Mouse (Mus musculus) lung, postnatal 0 days (tissue): ENCODE results near the gene Gm4353. TPM values are rescaled to one million over a fixed set of nuclear protein-coding genes. Genes with fewer than 3 reads are reported as not detected.

Experiments used
- ATAC-seq: fragments of 200-750 bp; cut with Nextera tagmentation; 2 replicates; pipeline ENCODE4 v1.8.0; 2017; ENCODE audit warnings: moderate library complexity
- DNase-seq: peaks from one replicate; pipeline ENCODE4 v3.0.0-alpha.2; 2016; ENCODE audit warnings: low spot score
- H3K27ac ChIP-seq: fragments of 300-500 bp; sonication (generic); 2 replicates; pipeline ENCODE4 v1.5.1; 2014; ENCODE audit warnings: antibody characterized with exemption, mild to moderate bottlenecking, low read length, mixed read lengths
- H3K27me3 ChIP-seq: fragments of 300-500 bp; sonication (generic); replicated peaks from 2 replicates; pipeline ENCODE4 v1.6.1; 2014; ENCODE audit warnings: low read length, mixed read lengths; ENCODE audit not compliant: insufficient read depth
- H3K36me3 ChIP-seq: fragments of 300-500 bp; sonication (generic); 2 replicates; pipeline ENCODE4 v1.6.1; 2014; ENCODE audit warnings: low read length, mixed read lengths; ENCODE audit not compliant: insufficient read depth
- H3K4me1 ChIP-seq: fragments of 300-500 bp; sonication (generic); 2 replicates; pipeline ENCODE4 v1.6.1; 2014; ENCODE audit warnings: antibody characterized with exemption, low read depth, low read length, mixed read lengths; ENCODE audit not compliant: insufficient read depth
- H3K4me2 ChIP-seq: fragments of 300-500 bp; sonication (generic); replicated peaks from 2 replicates; pipeline ENCODE4 v1.6.1; 2014; ENCODE audit warnings: low read depth, mild to moderate bottlenecking, low read length, moderate library complexity, mixed read lengths
- H3K4me3 ChIP-seq: fragments of 300-500 bp; sonication (generic); 2 replicates; pipeline ENCODE4 v1.5.1; 2014; ENCODE audit warnings: low read depth, low read length
- H3K9ac ChIP-seq: fragments of 300-500 bp; sonication (generic); replicated peaks from 2 replicates; pipeline ENCODE4 v1.6.1; 2014; ENCODE audit warnings: low read depth, mild to moderate bottlenecking
- H3K9me3 ChIP-seq: fragments of 300-500 bp; sonication (generic); 2 replicates; pipeline ENCODE4 v1.6.1; 2016; ENCODE audit warnings: low read length, mixed read lengths
- CTCF ChIP-seq: IDR thresholded peaks from 2 replicates; pipeline ENCODE4 v1.5.1; 2016; ENCODE audit warnings: antibody characterized with exemption, mild to moderate bottlenecking
- EP300 ChIP-seq: IDR thresholded peaks from 2 replicates; pipeline ENCODE4 v1.6.1; 2016; ENCODE audit warnings: antibody characterized with exemption, mild to moderate bottlenecking, control low read depth
- WGBS: fragments of 180-500 bp; shearing (Covaris S2); extraction: QIAGEN DNeasy Blood & Tissue Kit; methylation state at CpG from one replicate; pipeline ENCODE4 v1.1.7; 2014; 5-methylcytosine and 5-hydroxymethylcytosine counted together
- polyA plus RNA-seq: library from polyadenylated mRNA; unstranded; fragments of >200 nt; fragmentation: Nextera tagmentation; extraction: Ambion mirVana; gene quantifications from 2 replicates; pipeline ENCODE4 v1.2.1, GENCODE M21; 2015

The Gm4353 gene
- polyA plus RNA-seq, 1 experiment from 2014 or later, result 0.85 TPM

- H3K9me3 ChIP-seq, result no peaks in the 10 kb centered on the region
- H3K27me3 ChIP-seq, result peaks cover 30% of the 10 kb centered on the region
- no peak overlapping the region for H3K9ac ChIP-seq
- TF ChIP-seq CTCF (no peak), EP300 (no peak)
- H3K27ac ChIP-seq, result no peak overlapping the region
- WGBS, result 4% methylated on average over 13 of the region's 13 CpGs
- 0 out of 2 replicates have a peak, but pooled peaks cover 8% of the 10 kb centered on the region for H3K4me1 ChIP-seq
- no peaks in the 10 kb centered on the region for H3K36me3 ChIP-seq
- no peak for ATAC-seq
- DNase-seq, result no peak
- H3K4me2 ChIP-seq, result no peak overlapping the region; the same call in 1 of the 2 replicates
- H3K4me3 ChIP-seq, result no peak overlapping the region
Observed at GRCm38 (mm10) chr7:116038024-116038423, 46.4 kb downstream of the Gm4353 start.

GRCm38 (mm10) chr7:116036591-116037555 is 47.6 kb downstream of the Gm4353 start:
- no peak for DNase-seq
- H3K36me3 ChIP-seq, result no peaks in the 10 kb centered on the region
- H3K27me3 ChIP-seq, result peaks cover 30% of the 10 kb centered on the region
- TF ChIP-seq EP300 (no peak), CTCF (no peak)
- 59% methylated on average over 18 of the region's 18 CpGs for WGBS
- H3K9ac ChIP-seq, result no peak overlapping the region
- no peak overlapping the region for H3K4me2 ChIP-seq
- H3K4me1 ChIP-seq, result 0 out of 2 replicates have a peak, but pooled peaks cover 8% of the 10 kb centered on the region
- H3K27ac ChIP-seq, result no peak overlapping the region
- no peak overlapping the region for H3K4me3 ChIP-seq
- H3K9me3 ChIP-seq, result no peaks in the 10 kb centered on the region
- no peak for ATAC-seq

GRCm38 (mm10) chr7:116035504-116035903 is 48.9 kb downstream of the Gm4353 start:
- DNase-seq (no peak), ATAC-seq (no peak)
- H3K36me3 ChIP-seq, result no peaks in the 10 kb centered on the region
- peaks cover 30% of the 10 kb centered on the region for H3K27me3 ChIP-seq
- no peak overlapping the region for H3K27ac ChIP-seq
- no peak overlapping the region for H3K4me2 ChIP-seq
- no peak overlapping the region for H3K4me3 ChIP-seq
- TF ChIP-seq EP300 (no peak), CTCF (no peak)
- WGBS, result 69% methylated on average over 4 of the region's 4 CpGs
- H3K4me1 ChIP-seq, result peaks cover 15% of the 10 kb centered on the region; the same call in 1 of the 2 replicates
- H3K9ac ChIP-seq, result no peak overlapping the region
- H3K9me3 ChIP-seq, result no peaks in the 10 kb centered on the region

DNA sequence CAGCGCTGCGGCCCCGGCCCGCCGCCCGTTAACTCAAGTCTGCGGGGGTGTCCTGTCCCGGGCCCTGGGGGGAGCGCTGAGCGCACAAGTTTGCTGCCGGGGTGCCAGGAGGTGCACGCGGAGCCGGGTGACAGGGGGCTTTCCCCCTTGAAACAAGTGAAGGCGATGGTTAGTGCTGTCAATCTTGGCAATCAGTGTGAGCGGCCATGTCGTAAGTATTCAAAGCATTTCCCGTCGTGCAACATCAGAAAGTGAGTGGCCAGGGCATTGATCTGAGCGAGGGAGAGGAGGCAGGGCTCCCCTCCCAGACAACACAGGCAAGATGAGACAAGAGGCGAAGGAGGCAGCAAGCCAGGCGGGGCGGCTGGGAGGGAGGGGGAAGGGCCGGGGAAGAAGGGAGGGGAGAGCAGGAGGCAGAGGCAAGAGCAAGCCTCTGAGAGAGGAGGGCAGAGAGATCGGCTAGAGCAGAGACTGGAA is 50.1 kb downstream of the Gm4353 start:
- DNase-seq, result peak; percentile 50
- H3K27me3 ChIP-seq, result peaks cover 23% of the 10 kb centered on the region
- no peak overlapping the region; the same call in 1 of the 2 replicates for H3K27ac ChIP-seq
- TF ChIP-seq CTCF (no peak), EP300 (no peak)
- WGBS, result 2% methylated on average over 25 of the region's 25 CpGs
- peak overlapping the region; percentile 47 for H3K4me3 ChIP-seq
- no peaks in the 10 kb centered on the region for H3K9me3 ChIP-seq
- peak overlapping the region; percentile 94 for H3K4me2 ChIP-seq
- H3K9ac ChIP-seq, result peak overlapping the region; percentile 13; the same call in 1 of the 2 replicates
- H3K36me3 ChIP-seq, result no peaks in the 10 kb centered on the region
- ATAC-seq, result no peak
- peaks cover 11% of the 10 kb centered on the region; the same call in 1 of the 2 replicates for H3K4me1 ChIP-seq

- Histone ChIP-seq H3K9ac (peak overlapping the region; percentile 13; the same call in 1 of the 2 replicates), H3K36me3 (no peaks in the 10 kb centered on the region), H3K9me3 (no peaks in the 10 kb centered on the region), H3K4me2 (peak overlapping the region; percentile 94), H3K4me3 (peak overlapping the region; percentile 47), H3K27ac (no peak overlapping the region; the same call in 1 of the 2 replicates), H3K27me3 (peaks cover 20% of the 10 kb centered on the region), H3K4me1 (peaks cover 11% of the 10 kb centered on the region; the same call in 1 of the 2 replicates)
- peak; percentile 78 for DNase-seq
- TF ChIP-seq CTCF (peak; percentile 19; the same call in 1 of the 2 replicates), EP300 (no peak)
- under 1% methylated on average over 53 of the region's 54 CpGs for WGBS
- peak; percentile 66 for ATAC-seq
Observed at GRCm38 (mm10) chr7:116033371-116034241, 50.8 kb downstream of the Gm4353 start.

Other genes with a start within 250 kb of the Gm4353 start
- 6.8 and 9.4 TPM in 2 replicates for gene Sox6, start 45.8 kb downstream of the Gm4353 start, polyA plus RNA-seq
- gene 1110004F10Rik, start 45.2 kb downstream of the Gm4353 start, polyA plus RNA-seq, result 149 and 158 TPM in 2 replicates
- 5.7 and 7.0 TPM in 2 replicates for gene Plekha7, start 223.7 kb upstream of the Gm4353 start, polyA plus RNA-seq
- 435 and 500 TPM in 2 replicates for gene Rps13, start 249.6 kb upstream of the Gm4353 start, polyA plus RNA-seq